Mouse (Mus musculus): ENCODE measurements around the gene Eprs. TPM values are rescaled to one million over a fixed set of nuclear protein-coding genes. Genes with fewer than 3 reads are reported as not detected.
A peak's percentile ranks its signal among the peaks of the same experiment; 100 is the strongest.

The Eprs gene
- total RNA-seq, 2 experiments from 2014 or later: 71.6 to 79.3 TPM

GRCm38 (mm10) chr1:185454575-185454954, 91.7 kb downstream of the Eprs start, which contains the start of gene Slc30a10:
Gene Slc30a10 (plus strand): TSS chr1:185454848.
- no peak for TF ChIP-seq CTCF (IDR thresholded peaks at IDR 0.05)
- intact Hi-C loops (cut with DNase I): no loop called here

DNA sequence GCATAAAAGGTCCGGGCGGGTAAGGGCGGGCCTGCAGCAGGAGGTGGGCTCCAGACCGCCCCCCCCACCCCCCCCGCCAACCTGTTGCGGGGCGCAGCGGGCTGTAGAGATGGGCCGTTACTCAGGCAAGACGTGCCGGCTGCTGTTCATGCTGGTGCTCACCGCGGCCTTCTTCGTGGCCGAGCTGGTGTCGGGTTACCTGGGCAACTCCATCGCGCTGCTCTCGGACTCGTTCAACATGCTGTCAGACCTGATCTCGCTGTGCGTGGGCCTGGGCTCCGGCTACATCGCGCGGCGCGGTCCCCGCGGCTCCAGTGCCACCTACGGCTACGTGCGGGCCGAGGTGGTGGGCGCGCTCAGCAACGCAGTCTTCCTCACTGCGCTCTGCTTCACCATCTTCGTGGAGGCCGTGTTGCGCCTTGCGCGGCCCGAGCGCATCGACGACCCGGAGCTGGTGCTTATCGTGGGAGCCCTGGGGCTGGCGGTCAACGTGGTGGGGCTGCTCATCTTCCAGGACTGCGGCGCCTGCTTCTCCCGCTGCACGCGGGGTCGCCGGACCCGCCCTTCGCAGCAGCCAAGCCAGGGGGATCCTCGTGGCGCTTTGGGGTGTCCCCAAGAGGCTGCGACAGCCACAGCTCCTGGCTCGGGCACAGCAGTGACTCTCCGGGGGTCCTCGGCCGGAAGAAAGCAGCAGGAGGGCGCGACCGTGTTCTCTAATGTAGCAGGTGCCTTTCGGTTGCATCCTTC, 92.3 kb downstream of the Eprs start:
- peak overlapping the region; percentile 74 for H3K27ac ChIP-seq

More at GRCm38 (mm10) chr1:185454575-185454954, 91.7 kb downstream of the Eprs start, which contains the start of gene Slc30a10:
- Histone ChIP-seq H3K27ac (peak within 1 kb of the TSS; percentile 74), H3K4me3 (peak within 1 kb of the TSS; percentile 61)
- DNase-seq (ENCODE audit: extremely low spot score in 1 of 2, low spot score in 2 of 2): peak; percentile 32 to 58

GRCm38 (mm10) chr1:185456327-185456726, 93.5 kb downstream of the Eprs start:
- peak overlapping the region; percentile 61 for H3K4me3 ChIP-seq
- 0 out of 2 replicates have a peak overlapping the region, but pooled peaks have one; percentile 36 for H3K27ac ChIP-seq
- intact Hi-C loops (cut with DNase I): loop anchor here (5.0 kb wide), 1 partner anchor 41 kb away; no protein-coding TSS in a partner anchor
- DNase-seq (ENCODE audit: extremely low spot score in 1 of 2, low spot score in 2 of 2): no peak
- TF ChIP-seq CTCF (IDR thresholded peaks at IDR 0.05): no peak

More for the DNA sequence above, 92.3 kb downstream of the Eprs start:
- H3K4me3 ChIP-seq: peak overlapping the region; percentile 61
- intact Hi-C loops (cut with DNase I): loop anchor here (5.0 kb wide), 1 partner anchor 42 kb away; no protein-coding TSS in a partner anchor
- DNase-seq (ENCODE audit: extremely low spot score in 1 of 2, low spot score in 2 of 2): peak; percentile 53 to 63
- no peak for TF ChIP-seq CTCF (IDR thresholded peaks at IDR 0.05)

DNA sequence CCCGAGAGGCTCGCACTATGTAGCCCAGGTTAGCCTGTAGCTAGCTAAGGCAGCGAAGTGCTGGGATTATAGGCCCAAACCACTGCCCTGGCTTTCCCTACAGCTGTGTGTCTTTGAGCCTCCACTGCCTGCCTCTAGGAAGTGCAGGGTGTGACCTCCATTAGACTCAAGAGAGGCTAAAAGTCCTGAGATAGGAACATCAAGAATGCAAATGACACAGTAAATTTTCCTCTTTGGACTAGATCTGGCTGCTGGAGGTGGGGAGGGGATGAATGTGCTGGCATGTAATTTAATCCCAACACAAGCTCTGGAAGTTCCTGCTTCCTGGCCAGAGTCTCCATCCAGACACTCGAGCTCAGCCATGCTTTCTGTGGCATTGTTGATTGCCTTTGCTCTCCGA, 97.3 kb downstream of the Eprs start:
- Histone ChIP-seq H3K27ac (no peak overlapping the region), H3K4me3 (no peak overlapping the region)
- intact Hi-C loops (cut with DNase I): no loop called here
- TF ChIP-seq CTCF (IDR thresholded peaks at IDR 0.05): no peak
- no peak for DNase-seq (ENCODE audit: extremely low spot score in 1 of 2, low spot score in 2 of 2)

DNA sequence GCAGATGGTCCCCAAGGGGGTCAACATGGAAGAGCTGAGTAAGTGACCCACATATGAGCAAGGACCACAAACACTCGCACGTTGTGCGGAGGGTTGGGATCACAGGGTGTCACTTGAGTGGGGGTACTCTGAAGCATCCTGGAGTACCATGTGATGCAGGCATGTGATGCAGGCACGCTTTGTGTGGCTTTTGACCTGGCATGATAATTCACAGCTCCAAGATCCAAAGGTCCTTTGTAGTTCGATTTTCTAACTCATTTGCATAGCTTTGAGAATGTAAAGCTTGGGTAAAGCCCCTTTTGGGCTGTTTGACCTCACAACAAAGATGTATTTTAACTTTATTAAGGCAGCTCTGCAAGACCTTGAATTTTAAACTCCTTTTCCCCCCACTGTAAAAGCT, 100.0 kb downstream of the Eprs start:
- H3K27ac ChIP-seq: no peak overlapping the region
- H3K4me3 ChIP-seq: no peak overlapping the region
- intact Hi-C loops (cut with DNase I): no loop called here
- no peak for DNase-seq (ENCODE audit: extremely low spot score in 1 of 2, low spot score in 2 of 2)
- no peak for TF ChIP-seq CTCF (IDR thresholded peaks at IDR 0.05)

DNA sequence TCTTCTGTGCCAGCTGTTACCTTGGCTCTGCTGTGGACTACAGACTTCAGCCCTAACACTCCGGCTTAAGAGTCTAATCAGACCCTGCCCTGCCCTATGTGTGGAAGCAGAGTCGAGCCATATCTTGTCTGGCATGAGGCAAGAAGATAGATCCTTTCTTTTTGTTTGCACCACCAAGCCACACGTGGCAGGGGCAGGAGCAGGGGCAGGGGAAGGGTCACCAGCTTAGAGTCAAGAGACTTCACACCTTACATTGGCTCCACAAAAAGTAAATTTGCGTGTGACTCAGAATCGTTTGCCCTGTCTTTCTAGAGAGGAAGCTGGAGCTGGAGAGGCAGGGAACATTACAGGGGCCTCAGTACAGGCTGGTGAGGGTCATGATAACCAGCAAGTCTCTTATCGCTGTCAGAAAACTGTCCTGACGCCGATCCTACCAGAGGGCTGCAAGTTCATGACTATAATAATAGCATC, 106.7 kb downstream of the Eprs start:
- Histone ChIP-seq H3K4me3 (no peak overlapping the region), H3K27ac (no peak overlapping the region)
- intact Hi-C loops (cut with DNase I): no loop called here
- no peak for TF ChIP-seq CTCF (IDR thresholded peaks at IDR 0.05)
- no peak for DNase-seq (ENCODE audit: extremely low spot score in 1 of 2, low spot score in 2 of 2)

DNA sequence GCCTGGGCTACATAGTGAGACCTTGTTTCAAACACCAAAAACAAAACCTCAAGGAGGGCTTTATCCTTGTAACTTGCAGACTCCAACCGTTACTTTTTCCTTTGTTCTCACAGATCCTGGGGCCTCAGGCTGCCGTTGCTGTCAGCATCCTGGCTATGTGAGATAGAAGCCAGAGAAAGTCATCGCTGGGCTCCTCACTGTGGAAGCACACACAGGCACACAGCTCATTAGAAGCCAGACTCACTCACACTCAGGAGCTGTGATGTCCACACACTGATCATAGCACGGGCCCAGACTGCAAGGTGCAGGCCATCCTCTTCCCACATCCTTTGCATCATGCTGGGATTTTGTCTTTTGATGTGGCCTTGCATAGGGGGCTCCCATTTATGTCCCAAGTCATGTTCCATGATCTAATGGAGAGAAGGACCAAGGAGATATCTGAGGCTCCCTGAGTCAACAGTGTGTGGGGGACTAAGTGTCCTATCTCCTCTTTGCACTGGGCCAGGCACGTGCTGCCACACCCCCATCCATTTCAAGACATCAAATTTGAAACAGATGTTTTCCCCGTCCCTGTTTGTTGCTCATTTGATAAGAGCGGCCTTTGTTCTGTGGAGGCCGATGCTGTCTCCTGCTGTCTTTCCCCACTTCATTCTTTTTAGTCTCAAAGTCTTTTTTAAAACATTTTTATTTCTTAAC, 109.3 kb downstream of the Eprs start:
- Histone ChIP-seq H3K27ac (no peak overlapping the region), H3K4me3 (no peak overlapping the region)
- intact Hi-C loops (cut with DNase I): no loop called here
- no peak for TF ChIP-seq CTCF (IDR thresholded peaks at IDR 0.05)
- no peak for DNase-seq (ENCODE audit: extremely low spot score in 1 of 2, low spot score in 2 of 2)

DNA sequence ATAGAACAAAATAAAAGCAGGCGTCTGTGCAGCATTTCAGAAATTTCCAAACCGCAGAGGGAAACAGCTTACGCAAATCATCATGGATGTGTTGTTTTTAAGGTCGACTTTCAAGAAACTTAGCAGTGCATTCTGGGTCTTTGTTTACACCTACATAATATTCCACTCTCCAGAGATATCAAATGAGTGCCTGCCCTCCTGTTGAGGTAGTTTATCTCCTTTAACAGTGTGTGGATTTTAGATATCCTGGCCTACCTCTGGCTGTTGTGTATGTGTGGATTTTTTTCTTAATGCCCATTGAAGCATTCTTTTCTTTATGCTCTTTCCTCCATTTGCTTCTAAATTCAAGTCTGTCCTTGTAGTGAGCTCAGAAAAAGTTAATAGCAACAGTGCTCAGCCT, 109.9 kb downstream of the Eprs start:
- DNase-seq (ENCODE audit: extremely low spot score in 1 of 2, low spot score in 2 of 2): no peak
- intact Hi-C loops (cut with DNase I): no loop called here
- no peak for TF ChIP-seq CTCF (IDR thresholded peaks at IDR 0.05)
- no peak overlapping the region for H3K4me3 ChIP-seq
- H3K27ac ChIP-seq: no peak overlapping the region

GRCm38 (mm10) chr1:185473437-185473836, 110.6 kb downstream of the Eprs start:
- no peak overlapping the region for H3K27ac ChIP-seq
- no peak overlapping the region for H3K4me3 ChIP-seq
- no peak for DNase-seq (ENCODE audit: extremely low spot score in 1 of 2, low spot score in 2 of 2)
- intact Hi-C loops (cut with DNase I): no loop called here
- TF ChIP-seq CTCF (IDR thresholded peaks at IDR 0.05): no peak

Small RNA genes lying within 50 kb of the gene (microRNA-seq; reads per million reads assigned to microRNA genes)
- gene Mir194-1: 0 to 0.24 reads per million in 2 experiments
- gene Mir215: 0 reads per million in 2 experiments

Other genes with a start within 250 kb of the Eprs start
- 10 to 100 TPM; 75.3 to 84.1 TPM for gene Rab3gap2, start 158.9 kb upstream of the Eprs start, total RNA-seq (2021)
- 10 to 100 TPM; 31.1 to 32.1 TPM for gene Iars2, start 33.6 kb upstream of the Eprs start, total RNA-seq (2021)
- 10 to 100 TPM; 69.6 to 71.2 TPM for gene Bpnt1, start 30.9 kb upstream of the Eprs start, total RNA-seq (2021)
- gene Slc30a10, start 91.8 kb downstream of the Eprs start, total RNA-seq (2021): 1 to 10 TPM; 7.5 to 8.3 TPM

Data from left cerebral cortex, adult 2 months (tissue).